ENCODE assay signal across 11 mouse cellular contexts in genomic region chr6:86029323-86029713, GRCm38 (mm10). TPM values are rescaled to one million over a fixed set of nuclear protein-coding genes. Genes with fewer than 3 reads are reported as not detected.
DNase-seq lines count a peak whose midpoint lies in the region; ATAC-seq and TF ChIP-seq lines count a peak whose summit lies in the region.
"Had no signal": no experiment of that assay in that cellular context is flagged by ENCODE, and none has a peak within 500 bp of the region (broad histone marks: within the 10 kb centered on the region; RNA-seq: fewer than 3 reads in every experiment).

No protein-coding gene starts in this region.

- no peak for ATAC-seq in heart, embryonic 14.5 days (ENCODE audit: insufficient number of reproducible peaks, insufficient read depth, low FRiP score, low read depth)
- peak; percentile 17 for ATAC-seq in forebrain, embryonic 13.5 days
- ATAC-seq in liver, embryonic 13.5 days (ENCODE audit: low read depth): no peak
- no peak for ATAC-seq in megakaryocyte-erythroid progenitor cell, adult 5-6 weeks (replicated peaks; ENCODE audit: low FRiP score, low TSS enrichment, poor library complexity, severe bottlenecking)
- ATAC-seq: CD4-positive, CD25-positive, alpha-beta regulatory T cell, adult 4 months had no signal

- H3K4me2 ChIP-seq in heart, embryonic 14.5 days (ENCODE audit: low read length): peak overlapping the region; percentile 95
- H3K4me2 ChIP-seq in forebrain, embryonic 13.5 days: peak overlapping the region; percentile 79
- peak overlapping the region; percentile 54 for H3K4me2 ChIP-seq in liver, embryonic 13.5 days

- H3K4me3 ChIP-seq in heart, embryonic 14.5 days (ENCODE audit: control insufficient read depth in 1 of 2, insufficient read depth in 1 of 2, low read depth in 1 of 2, low read length in 2 of 2): peak overlapping the region; percentile 49 to 51
- H3K4me3 ChIP-seq in ES-E14 (ENCODE audit: insufficient read depth in 1 of 2, low read depth in 1 of 2, low read length in 2 of 2, poor library complexity in 1 of 2, severe bottlenecking in 1 of 2): peak overlapping the region; percentile 71 to 78
- H3K4me3 ChIP-seq in forebrain, embryonic 13.5 days: peak overlapping the region; percentile 80
- peak overlapping the region; percentile 36; the same call in 1 of the 2 replicates for H3K4me3 ChIP-seq in liver, embryonic 13.5 days (replicated peaks)

- H3K9ac ChIP-seq in heart, embryonic 14.5 days (ENCODE audit: low read length): peak overlapping the region; percentile 69; the same call in 1 of the 2 replicates
- no peak overlapping the region for H3K9ac ChIP-seq in ES-E14 (ENCODE audit: insufficient read depth, low read depth, low read length, poor library complexity, severe bottlenecking)
- peak overlapping the region; percentile 97 for H3K9ac ChIP-seq in forebrain, embryonic 13.5 days
- H3K9ac ChIP-seq in liver, embryonic 13.5 days: no peak overlapping the region

- no peak overlapping the region for H3K27ac ChIP-seq in heart, embryonic 14.5 days (replicated peaks in 1 of 2; ENCODE audit: control insufficient read depth in 1 of 2, insufficient read depth in 1 of 2, low read depth in 2 of 2, low read length in 2 of 2)
- no peak overlapping the region for H3K27ac ChIP-seq in ES-E14 (ENCODE audit: insufficient read depth, low read depth, low read length, poor library complexity, severe bottlenecking)
- H3K27ac ChIP-seq in forebrain, embryonic 13.5 days: peak overlapping the region; percentile 96
- H3K27ac ChIP-seq in liver, embryonic 13.5 days: no peak overlapping the region
- H3K27ac ChIP-seq: gastrocnemius, adult 2 months; macrophage had no signal

- no peak for DNase-seq in heart, postnatal 14 days
- DNase-seq in ES-E14 (ENCODE audit: low read depth, low spot score): no peak
- DNase-seq in liver, embryonic 13.5 days: no peak
- DNase-seq in Muller cell, postnatal 12 days (ENCODE audit: inconsistent ontology term): no peak
- no peak for DNase-seq in kidney, postnatal 14 days
- DNase-seq: gastrocnemius, adult 2 months had no signal

- in situ Hi-C loops in ES-E14 (cut with MboI; ENCODE audit: low sequenced_read_pairs in 2 of 2, unreplicated experiment in 2 of 2): no loop called here

- intact Hi-C loops in heart, postnatal 14 days (cut with DNase I): no loop called here

- H3K27me3 ChIP-seq in heart, embryonic 14.5 days (ENCODE audit: control insufficient read depth, insufficient read depth, low read length): peaks cover 40% of the 10 kb centered on the region
- H3K27me3 ChIP-seq in forebrain, embryonic 13.5 days: no peaks in the 10 kb centered on the region
- H3K27me3 ChIP-seq in liver, embryonic 13.5 days: peaks cover 83% of the 10 kb centered on the region

- WGBS in heart, embryonic 14.5 days: 21% methylated on average over 6 of the region's 6 CpGs
- WGBS in forebrain, embryonic 13.5 days: 7% methylated on average over 6 of the region's 6 CpGs
- WGBS in liver, embryonic 13.5 days (ENCODE audit: insufficient replicate concordance): 12% methylated on average over 6 of the region's 6 CpGs

- H3K36me3 ChIP-seq in heart, embryonic 14.5 days (ENCODE audit: control insufficient read depth, insufficient read depth, low read length): no peaks in the 10 kb centered on the region
- H3K36me3 ChIP-seq in ES-E14 (ENCODE audit: control insufficient read depth, insufficient read depth, low read length, poor library complexity, severe bottlenecking): no peaks in the 10 kb centered on the region
- H3K36me3 ChIP-seq in forebrain, embryonic 13.5 days (ENCODE audit: poor library complexity, severe bottlenecking): no peaks in the 10 kb centered on the region
- no peaks in the 10 kb centered on the region for H3K36me3 ChIP-seq in liver, embryonic 13.5 days

- H3K4me1 ChIP-seq in heart, embryonic 14.5 days (ENCODE audit: control insufficient read depth in 2 of 2, insufficient read depth in 2 of 2, low read length in 2 of 2): peaks cover 4 to 6% of the 10 kb centered on the region in 2 experiments; a peak in 1 of 4 replicates
- no peaks in the 10 kb centered on the region for H3K4me1 ChIP-seq in ES-E14 (ENCODE audit: control insufficient read depth in 2 of 2, insufficient read depth in 2 of 2, low read length in 2 of 2, poor library complexity in 1 of 2)
- H3K4me1 ChIP-seq in forebrain, embryonic 13.5 days: peaks cover 48% of the 10 kb centered on the region
- 0 out of 2 replicates have a peak, but pooled peaks cover 5% of the 10 kb centered on the region for H3K4me1 ChIP-seq in liver, embryonic 13.5 days (replicated peaks)

- no peaks in the 10 kb centered on the region for H3K9me3 ChIP-seq in heart, embryonic 14.5 days (ENCODE audit: control insufficient read depth, low read length)
- no peaks in the 10 kb centered on the region for H3K9me3 ChIP-seq in ES-E14 (ENCODE audit: control insufficient read depth, insufficient read depth, low read depth, low read length)
- H3K9me3 ChIP-seq in forebrain, embryonic 13.5 days (replicated peaks): no peaks in the 10 kb centered on the region
- no peaks in the 10 kb centered on the region for H3K9me3 ChIP-seq in liver, embryonic 13.5 days (replicated peaks)

TF ChIP-seq in ES-E14, 5 proteins besides CTCF, POLR2A, EP300 and RAD21:
- no peak for TF ChIP-seq ZC3H11A (IDR thresholded peaks at IDR 0.05; ENCODE audit: borderline replicate concordance, low read depth, low read length)
- no peak for TF ChIP-seq CHD2 (IDR thresholded peaks at IDR 0.05; ENCODE audit: low read depth, low read length)
- no peak for TF ChIP-seq HCFC1 (IDR thresholded peaks at IDR 0.05; ENCODE audit: borderline replicate concordance, insufficient read depth, low read length)
- TF ChIP-seq ZNF384 (IDR thresholded peaks at IDR 0.05; ENCODE audit: low read depth, low read length): no peak
- TF ChIP-seq MAFK (IDR thresholded peaks at IDR 0.05; ENCODE audit: insufficient read depth, low read depth, low read length): no peak
TF ChIP-seq in ES-E14: peak in this region for 0.

RNA-seq across cellular contexts. Expression of gene Add2, which starts 0.8 kb away (rescaled TPM):
- 1.7 and 2.3 TPM in 2 replicates for polyA plus RNA-seq in heart, embryonic 14.5 days (2014; fragmentation: Nextera tagmentation; extraction: Ambion mirVana)
- total RNA-seq in heart, postnatal 14 days (2021): 1 to 10 TPM in 1 of 2 experiments, under 1 TPM in 1; 0.68 to 1.0 TPM
- 0.74 and 2.5 TPM in 2 replicates for total RNA-seq in ES-E14 (2012; rRNA removed)
- polyA plus RNA-seq in forebrain, embryonic 13.5 days (2015; fragmentation: Nextera tagmentation; extraction: Ambion mirVana): 155 and 172 TPM in 2 replicates
- 93.3 and 96.2 TPM in 2 replicates for polyA plus RNA-seq in liver, embryonic 13.5 days (2015; fragmentation: Nextera tagmentation; extraction: Ambion mirVana)
- 109 and 115 TPM in 2 replicates for total RNA-seq in megakaryocyte-erythroid progenitor cell, adult 5-6 weeks (2014; fragmentation: Nextera tagmentation)
- 66.5 and 114 TPM in 2 replicates for total RNA-seq in megakaryocyte-erythroid progenitor cell, adult 5-6 weeks (2017)
- polyA plus RNA-seq: CD4-positive, CD25-positive, alpha-beta regulatory T cell, adult 4 months; macrophage had no signal

RNA-seq across cellular contexts. Expression of gene Figla, which starts 13.3 kb away (rescaled TPM):
- polyA plus RNA-seq in heart, embryonic 14.5 days (2014; fragmentation: Nextera tagmentation; extraction: Ambion mirVana): not detected in 2 replicates
- not detected for total RNA-seq in heart, postnatal 14 days (2021)
- 0.58 TPM in 1 of 2 replicates, not detected in the other for total RNA-seq in ES-E14 (2012; rRNA removed)
- not detected in 2 replicates for polyA plus RNA-seq in forebrain, embryonic 13.5 days (2015; fragmentation: Nextera tagmentation; extraction: Ambion mirVana)
- not detected in 2 replicates for polyA plus RNA-seq in liver, embryonic 13.5 days (2015; fragmentation: Nextera tagmentation; extraction: Ambion mirVana)
- not detected in 2 replicates for total RNA-seq in megakaryocyte-erythroid progenitor cell, adult 5-6 weeks (2014; fragmentation: Nextera tagmentation)
- not detected in 2 replicates for total RNA-seq in megakaryocyte-erythroid progenitor cell, adult 5-6 weeks (2017)
- total RNA-seq: gastrocnemius, adult 2 months had no signal
- polyA plus RNA-seq: CD4-positive, CD25-positive, alpha-beta regulatory T cell, adult 4 months; macrophage had no signal

Comparison
In these comparisons a context has a peak if more than half of its experiments do, and no peak if none do; other contexts are left out.
1. H3K9ac ChIP-seq: peak in heart, embryonic 14.5 days (single experiment) and forebrain, embryonic 13.5 days (single experiment); none in ES-E14 (single experiment) and liver, embryonic 13.5 days (single experiment).
2. RNA of gene Add2, which starts 0.8 kb away (total RNA-seq): 66.5 to 115 TPM in megakaryocyte-erythroid progenitor cell, adult 5-6 weeks; 0.74 to 2.5 TPM in ES-E14 and 0.68 to 1.0 TPM in heart, postnatal 14 days; every median in the first group is over 10 times any median in the second.
3. Peak in every context shown above with its lines, with median percentiles within 50 percentile points of each other: H3K4me2 ChIP-seq and H3K4me3 ChIP-seq.